Mouse (Mus musculus) kidney, embryonic 15.5 days (tissue): ENCODE measurements around the gene Pnpla7. TPM values are rescaled to one million over a fixed set of nuclear protein-coding genes. Genes with fewer than 3 reads are reported as not detected.
"Not testable (repeated sequence)": the region's sequence is repeated elsewhere in the genome, so short reads cannot be mapped to it uniquely, and the experiment has no call there.

Experiments used
- ATAC-seq: fragments of 200-750 bp; cut with Nextera tagmentation; replicated peaks from 2 replicates; pipeline ENCODE4 v1.8.0; 2017; ENCODE audit warnings: moderate TSS enrichment; ENCODE audit not compliant: low FRiP score
- H3K27ac ChIP-seq: fragments of 300-500 bp; sonication (generic); 2 replicates; pipeline ENCODE4 v1.5.1; 2015; ENCODE audit warnings: mild to moderate bottlenecking, inconsistent platforms
- H3K27me3 ChIP-seq: fragments of 300-500 bp; sonication (generic); 2 replicates; pipeline ENCODE4 v1.6.1; 2015; ENCODE audit warnings: inconsistent platforms
- H3K36me3 ChIP-seq: fragments of 300-500 bp; sonication (generic); 2 replicates; pipeline ENCODE4 v1.6.1; 2015; ENCODE audit warnings: inconsistent platforms
- H3K4me1 ChIP-seq: fragments of 300-500 bp; sonication (generic); 2 replicates; pipeline ENCODE4 v1.6.1; 2015; ENCODE audit warnings: inconsistent platforms
- H3K4me2 ChIP-seq: fragments of 300-500 bp; sonication (generic); 2 replicates; pipeline ENCODE4 v1.6.1; 2015; ENCODE audit warnings: moderate library complexity, mild to moderate bottlenecking, inconsistent platforms
- H3K4me3 ChIP-seq: fragments of 300-500 bp; sonication (generic); replicated peaks from 2 replicates; pipeline ENCODE4 v1.5.1; 2015; ENCODE audit warnings: mild to moderate bottlenecking, inconsistent platforms
- H3K9ac ChIP-seq: fragments of 300-500 bp; sonication (generic); 2 replicates; pipeline ENCODE4 v1.6.1; 2015; ENCODE audit warnings: mild to moderate bottlenecking, inconsistent platforms
- H3K9me3 ChIP-seq: fragments of 300-500 bp; sonication (generic); replicated peaks from 2 replicates; pipeline ENCODE4 v1.6.1; 2016; ENCODE audit warnings: inconsistent platforms
- WGBS: fragments of 180-500 bp; shearing (Covaris S2); methylation state at CpG from one replicate; pipeline ENCODE4 v1.1.7; 2015; ENCODE audit warnings: mixed read lengths; 5-methylcytosine and 5-hydroxymethylcytosine counted together
- polyA plus RNA-seq: library from polyadenylated mRNA; unstranded; fragments of >200 nt; fragmentation: Nextera tagmentation; extraction: Ambion mirVana; gene quantifications from 2 replicates; pipeline ENCODE4 v1.2.1, GENCODE M21; 2015

Pnpla7 gene
- 6.7 and 9.0 TPM in 2 replicates for polyA plus RNA-seq

DNA sequence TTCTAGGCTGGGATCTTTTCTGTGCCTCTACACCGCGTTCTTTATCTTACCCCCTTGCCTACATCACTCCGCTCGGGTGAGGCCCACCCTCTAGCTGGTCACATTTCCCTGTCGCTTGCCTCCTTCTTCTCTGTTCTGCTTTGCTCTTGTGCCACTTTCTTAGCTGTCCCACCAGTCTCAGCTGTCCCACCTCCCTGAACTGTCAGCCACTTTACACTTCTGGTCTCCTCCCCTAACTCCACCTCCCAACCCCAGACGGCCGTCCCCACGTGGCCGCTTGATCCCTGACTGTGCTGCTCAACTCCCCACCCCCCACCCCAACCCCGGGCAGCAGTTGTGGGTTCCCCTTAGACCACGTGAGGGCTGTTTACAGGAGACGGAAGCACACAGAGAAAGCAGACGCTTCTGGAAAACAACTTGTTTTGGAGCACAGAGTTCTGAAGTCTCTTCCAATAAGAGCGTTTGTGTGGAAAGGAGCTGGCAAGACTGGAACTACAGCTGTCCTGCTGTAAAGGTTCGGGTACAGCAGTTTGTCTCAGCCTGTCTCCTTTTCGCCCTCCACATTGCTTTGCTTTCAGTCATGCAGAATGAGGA lies at the start of gene Pnpla7:
Gene Pnpla7, plus strand, starts transcription at position 330 of the 594 bp plus-strand sequence.
- H3K4me3 ChIP-seq, result peak within 1 kb of the TSS; percentile 64
- under 1% methylated on average over 16 of the region's 16 CpGs for WGBS
- peak within 1 kb of the TSS; percentile 78 for H3K9ac ChIP-seq
- H3K36me3 ChIP-seq, result peaks cover 27% of the 10 kb centered on the region
- H3K4me1 ChIP-seq, result peaks cover 17% of the 10 kb centered on the region
- no peaks in the 10 kb centered on the region for H3K9me3 ChIP-seq
- no peaks in the 10 kb centered on the region for H3K27me3 ChIP-seq
- ATAC-seq, result peak; percentile 83
- peak within 1 kb of the TSS; percentile 97 for H3K27ac ChIP-seq
- H3K4me2 ChIP-seq, result peak within 1 kb of the TSS; percentile 96

DNA sequence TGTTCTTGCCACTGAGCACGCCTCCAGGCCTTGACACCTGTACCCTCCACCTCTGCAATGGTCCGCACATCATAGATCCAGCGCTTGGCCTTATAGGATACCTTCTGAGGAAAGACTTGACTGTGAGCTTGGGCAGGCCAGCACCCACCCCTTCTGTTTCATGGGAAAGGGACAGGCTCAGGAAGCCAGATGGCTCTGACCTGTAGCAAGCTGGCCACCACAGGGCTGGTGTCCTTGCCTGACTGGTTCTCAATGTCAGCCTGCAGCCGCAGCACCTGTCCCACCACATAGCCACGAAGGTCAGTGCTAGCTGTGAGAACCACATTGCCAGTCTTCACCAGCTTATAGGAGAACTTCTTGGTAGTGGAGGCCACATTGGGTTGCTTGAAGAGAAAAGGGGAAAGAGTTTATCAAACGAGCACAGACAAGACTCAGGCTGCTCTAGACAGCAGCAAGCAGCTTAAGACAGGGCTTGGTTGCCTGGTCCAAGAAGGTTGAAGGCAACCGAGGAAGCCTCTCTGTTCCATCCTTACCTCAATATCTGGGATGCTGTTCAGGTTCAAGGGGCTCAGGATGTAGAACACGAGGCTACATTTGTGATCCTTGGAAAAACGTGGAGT lies 49.4 kb upstream of the Pnpla7 start:
- H3K27ac ChIP-seq, result no peak overlapping the region
- no peak overlapping the region for H3K4me3 ChIP-seq
- no peak for ATAC-seq
- H3K4me1 ChIP-seq, result peaks cover 15% of the 10 kb centered on the region
- no peak overlapping the region for H3K4me2 ChIP-seq
- H3K36me3 ChIP-seq, result peaks cover 5% of the 10 kb centered on the region; the same call in 1 of the 2 replicates
- WGBS, result 87% methylated on average over 9 of the region's 9 CpGs
- H3K9me3 ChIP-seq, result no peaks in the 10 kb centered on the region
- H3K9ac ChIP-seq, result no peak overlapping the region
- H3K27me3 ChIP-seq, result no peaks in the 10 kb centered on the region

DNA sequence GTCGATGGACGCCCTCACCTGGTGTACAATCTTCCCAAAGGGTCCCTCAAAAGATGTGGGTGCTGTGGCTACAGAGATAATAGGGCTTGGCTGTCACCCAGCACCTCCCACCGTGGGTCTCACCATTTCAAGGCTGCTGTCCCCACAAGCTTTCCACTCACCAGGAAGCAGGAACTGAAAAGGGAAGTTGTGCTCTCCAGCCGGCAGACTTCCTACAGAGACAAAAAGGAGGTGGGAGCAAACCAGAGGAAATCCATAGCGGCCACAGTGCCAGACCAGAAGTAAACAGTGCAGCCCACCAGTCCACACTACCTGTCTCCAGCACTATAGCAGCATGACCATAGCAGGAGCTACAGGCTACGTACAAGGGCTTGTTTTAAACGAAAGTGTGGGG lies 48.9 kb upstream of the Pnpla7 start:
- no peaks in the 10 kb centered on the region for H3K27me3 ChIP-seq
- peaks cover 5% of the 10 kb centered on the region; the same call in 1 of the 2 replicates for H3K36me3 ChIP-seq
- WGBS, result 69% methylated on average over 7 of the region's 7 CpGs
- no peak overlapping the region for H3K9ac ChIP-seq
- peaks cover 15% of the 10 kb centered on the region for H3K4me1 ChIP-seq
- no peak overlapping the region for H3K4me3 ChIP-seq
- H3K27ac ChIP-seq, result 0 out of 2 replicates have a peak overlapping the region, but pooled peaks have one; percentile 2
- no peaks in the 10 kb centered on the region for H3K9me3 ChIP-seq
- H3K4me2 ChIP-seq, result no peak overlapping the region
- ATAC-seq, result no peak

DNA sequence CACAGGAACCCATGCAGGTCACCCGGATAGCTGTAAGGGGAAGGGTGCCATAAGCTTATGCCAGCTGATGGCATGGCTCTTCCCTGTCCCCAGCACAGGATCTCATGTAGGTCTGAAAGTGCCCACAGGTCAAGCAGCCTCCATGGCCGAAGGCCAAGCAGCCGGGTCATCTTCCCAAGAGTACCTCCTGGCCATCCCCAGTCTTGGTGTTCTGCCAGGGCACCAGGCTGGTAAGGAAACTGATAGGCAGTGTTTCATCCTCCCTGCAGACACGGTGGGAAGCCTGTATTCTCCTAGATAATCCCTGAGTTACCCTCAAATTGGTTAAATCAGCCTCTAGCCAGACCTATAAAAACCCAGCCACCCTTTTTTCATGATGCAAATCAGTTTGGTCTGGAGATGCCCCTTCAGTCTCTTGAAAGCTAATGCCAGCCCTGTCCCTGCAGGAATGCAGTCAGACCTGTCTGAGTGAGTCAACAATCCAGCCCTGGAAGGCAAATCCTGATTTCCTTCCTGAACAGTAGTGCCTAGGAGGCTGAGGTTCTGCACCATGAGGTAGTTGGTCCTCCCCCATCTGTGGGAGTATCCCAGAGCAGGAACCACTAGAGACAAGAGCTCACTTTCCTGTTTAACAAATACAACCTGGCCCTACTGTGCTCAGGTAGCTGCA lies 47.9 kb upstream of the Pnpla7 start:
- H3K27ac ChIP-seq, result peak overlapping the region; percentile 83
- no peaks in the 10 kb centered on the region for H3K27me3 ChIP-seq
- no peak overlapping the region for H3K4me2 ChIP-seq
- no peaks in the 10 kb centered on the region for H3K9me3 ChIP-seq
- WGBS, result 65% methylated on average over 4 of the region's 4 CpGs
- H3K4me1 ChIP-seq, result peaks cover 15% of the 10 kb centered on the region
- H3K36me3 ChIP-seq, result peaks cover 5% of the 10 kb centered on the region; the same call in 1 of the 2 replicates
- no peak overlapping the region for H3K9ac ChIP-seq
- no peak overlapping the region for H3K4me3 ChIP-seq
- ATAC-seq, result peak; percentile 88

DNA sequence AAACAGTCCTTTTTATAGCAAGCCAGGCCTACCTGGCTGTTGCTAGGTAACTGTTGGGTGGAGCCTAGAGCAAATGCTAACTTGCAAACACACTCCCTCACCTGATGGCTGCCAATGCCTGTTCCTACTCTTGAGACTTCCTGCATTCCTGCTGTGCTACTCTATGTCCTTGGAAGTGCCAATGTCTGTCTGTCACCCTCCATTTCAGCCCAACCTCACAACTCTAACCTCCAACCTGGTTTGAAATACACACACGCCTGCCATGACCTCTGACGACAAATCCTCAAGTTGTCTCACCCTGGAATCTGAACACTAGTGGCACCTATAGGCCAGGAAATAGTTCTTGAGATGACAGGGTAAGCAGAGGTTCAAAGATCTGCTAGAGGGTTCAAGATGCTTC lies 46.7 kb upstream of the Pnpla7 start:
- H3K4me2 ChIP-seq, result no peak overlapping the region
- H3K27ac ChIP-seq, result peak overlapping the region; percentile 83

DNA sequence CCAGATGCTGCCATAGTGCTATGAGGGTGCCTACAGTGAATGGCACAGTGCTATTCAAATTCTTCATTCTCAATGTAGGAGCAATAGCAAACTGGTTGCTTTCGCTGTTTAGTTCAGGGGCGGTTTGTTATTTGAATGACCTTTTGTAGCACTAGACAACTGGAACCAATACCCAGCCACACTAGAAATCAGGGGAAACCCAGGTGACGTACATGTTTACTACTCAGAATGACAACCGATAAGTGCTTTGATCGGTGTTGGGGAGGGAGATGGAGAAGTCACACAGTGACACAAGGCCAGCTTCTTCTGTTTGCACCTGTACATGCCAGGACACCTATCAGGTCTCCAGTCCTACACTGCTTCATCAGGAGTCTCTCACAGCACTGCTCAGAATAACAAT lies 46.2 kb upstream of the Pnpla7 start:
- no peak overlapping the region for H3K4me2 ChIP-seq
- H3K9ac ChIP-seq, result no peak overlapping the region
- no peaks in the 10 kb centered on the region for H3K9me3 ChIP-seq
- peaks cover 5% of the 10 kb centered on the region; the same call in 1 of the 2 replicates for H3K36me3 ChIP-seq
- ATAC-seq, result no peak
- H3K27me3 ChIP-seq, result no peaks in the 10 kb centered on the region
- WGBS, result 94% methylated on average over 5 of the region's 5 CpGs
- H3K27ac ChIP-seq, result peak overlapping the region; percentile 83; the same call in 1 of the 2 replicates
- H3K4me3 ChIP-seq, result no peak overlapping the region
- peaks cover 29% of the 10 kb centered on the region for H3K4me1 ChIP-seq

More for the DNA sequence above, 46.7 kb upstream of the Pnpla7 start:
- H3K4me1 ChIP-seq, result peaks cover 24% of the 10 kb centered on the region
- peaks cover 5% of the 10 kb centered on the region; the same call in 1 of the 2 replicates for H3K36me3 ChIP-seq
- no peaks in the 10 kb centered on the region for H3K27me3 ChIP-seq
- no peaks in the 10 kb centered on the region for H3K9me3 ChIP-seq
- H3K4me3 ChIP-seq, result no peak overlapping the region
- no peak for ATAC-seq
- no peak overlapping the region for H3K9ac ChIP-seq
- 56% methylated on average over 2 of the region's 2 CpGs for WGBS

DNA sequence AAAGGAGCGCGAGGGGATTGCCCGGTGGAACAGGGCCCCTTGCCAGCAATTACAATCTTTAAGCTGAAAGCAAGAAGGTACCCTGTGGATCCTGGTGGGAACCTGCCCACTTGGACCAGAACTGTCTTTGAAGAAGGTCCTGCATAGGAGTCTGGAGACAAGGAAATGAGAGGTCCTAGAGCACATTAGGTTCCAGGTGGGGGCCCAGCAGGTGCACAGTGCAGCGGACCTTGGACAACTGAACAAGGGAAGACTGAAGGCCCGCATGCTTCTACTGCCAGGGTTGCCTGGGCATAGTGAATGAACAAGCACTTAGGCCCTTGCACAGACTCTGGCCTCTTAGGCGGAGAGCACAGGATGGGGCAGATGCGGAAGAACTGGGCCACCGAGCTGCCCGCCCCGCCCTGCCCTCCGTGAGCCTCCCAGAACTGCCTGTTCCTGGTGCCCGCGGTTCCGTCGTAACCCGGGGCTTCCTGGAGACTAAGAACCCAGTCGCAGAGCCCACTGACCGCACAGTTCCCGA lies 41.3 kb upstream of the Pnpla7 start:
- Histone ChIP-seq H3K9me3 (no peaks in the 10 kb centered on the region), H3K27me3 (0 out of 2 replicates have a peak, but pooled peaks cover 3% of the 10 kb centered on the region), H3K4me3 (peak overlapping the region; percentile 76), H3K36me3 (no peaks in the 10 kb centered on the region), H3K27ac (peak overlapping the region; percentile 89), H3K4me1 (peaks cover 23% of the 10 kb centered on the region), H3K4me2 (peak overlapping the region; percentile 98), H3K9ac (peak overlapping the region; percentile 73)
- peak; percentile 75 for ATAC-seq
- WGBS, result 4% methylated on average over 15 of the region's 19 CpGs

DNA sequence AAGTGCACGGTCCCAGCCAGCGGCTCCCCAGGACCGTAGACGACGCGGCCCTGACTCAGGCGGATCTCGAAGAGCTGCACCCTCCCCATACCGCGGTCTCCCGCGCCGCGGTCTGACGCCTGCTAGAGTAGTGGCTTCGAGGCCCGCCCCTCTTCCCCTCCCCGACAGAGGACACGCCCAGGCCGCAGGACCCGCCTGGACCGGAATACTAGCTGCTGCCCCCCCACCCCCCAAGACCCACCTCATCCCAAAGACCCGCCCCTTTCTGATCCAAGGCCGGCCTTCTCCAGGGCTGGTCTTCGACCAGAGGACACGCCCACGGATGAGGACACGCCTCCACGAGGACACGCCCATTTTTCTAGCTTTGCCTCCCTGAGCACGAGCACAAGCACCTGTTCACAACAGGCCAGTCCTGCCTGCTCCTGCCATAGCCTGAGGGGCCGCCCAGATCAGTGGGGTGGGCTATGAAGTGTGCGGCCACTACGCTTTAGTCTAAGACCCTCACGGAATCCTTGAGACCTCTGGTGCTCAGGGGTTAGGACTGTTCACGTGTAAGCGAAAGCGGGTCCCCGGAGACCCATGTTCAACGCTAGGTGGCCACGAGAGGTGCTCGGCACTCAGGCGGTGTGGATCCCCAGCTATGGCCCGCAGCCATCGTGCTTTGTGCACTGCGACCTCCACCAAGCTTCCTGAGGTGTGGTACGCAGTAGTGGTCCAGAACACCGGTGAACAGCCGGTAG lies 40.6 kb upstream of the Pnpla7 start, which contains the start of gene Arrdc1:
Gene Arrdc1, minus strand, starts transcription at position 196 of the 740 bp plus-strand sequence.
- peak within 1 kb of the TSS; percentile 89 for H3K27ac ChIP-seq
- no peaks in the 10 kb centered on the region for H3K36me3 ChIP-seq
- WGBS, result under 1% methylated on average over 49 of the region's 49 CpGs
- peak within 1 kb of the TSS; percentile 98 for H3K4me2 ChIP-seq
- peak; percentile 96 for ATAC-seq
- 0 out of 2 replicates have a peak, but pooled peaks cover 3% of the 10 kb centered on the region for H3K27me3 ChIP-seq
- peak within 1 kb of the TSS; percentile 76 for H3K4me3 ChIP-seq
- no peaks in the 10 kb centered on the region for H3K9me3 ChIP-seq
- H3K9ac ChIP-seq, result peak within 1 kb of the TSS; percentile 73
- peaks cover 23% of the 10 kb centered on the region for H3K4me1 ChIP-seq

DNA sequence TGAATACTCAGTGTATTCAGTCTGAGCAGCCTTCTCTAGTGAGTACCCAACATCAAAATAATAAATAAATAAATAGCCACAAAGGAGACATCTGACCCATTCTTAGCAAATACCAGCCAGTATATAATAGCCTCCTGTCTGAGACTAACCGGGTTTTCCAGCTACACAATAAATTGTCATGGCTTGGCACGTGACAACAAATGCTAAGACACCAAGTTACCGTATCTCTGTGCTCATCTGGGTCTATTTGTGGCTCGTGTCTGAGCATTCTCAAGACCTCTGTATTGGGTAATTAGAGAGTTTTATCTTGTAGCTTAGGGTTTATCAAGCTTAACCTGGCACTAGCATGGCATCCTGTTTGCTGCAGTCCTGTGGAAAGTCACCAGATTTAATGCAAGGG lies 33.7 kb upstream of the Pnpla7 start:
- 69% methylated on average over 4 of the region's 4 CpGs for WGBS
- Histone ChIP-seq H3K36me3 (no peaks in the 10 kb centered on the region), H3K9me3 (no peaks in the 10 kb centered on the region)

DNA sequence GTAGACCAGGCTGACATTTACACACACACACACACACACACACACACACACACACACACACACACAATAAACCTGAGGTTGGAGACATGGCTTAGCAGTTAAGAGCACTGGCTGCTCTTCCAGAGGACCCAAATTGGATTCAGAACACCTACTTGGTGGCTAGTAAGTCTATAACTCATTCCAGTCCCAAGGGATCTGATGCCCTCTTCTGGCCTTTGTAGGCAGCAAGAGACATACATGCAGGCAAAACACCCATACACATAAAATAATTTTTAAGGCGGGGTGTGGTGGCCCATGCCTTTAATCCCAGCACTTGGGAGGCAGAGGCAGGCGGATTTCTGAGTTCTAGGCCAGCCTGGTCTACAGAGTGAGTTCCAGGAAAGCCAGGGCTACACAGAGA lies 31.5 kb upstream of the Pnpla7 start:
- H3K4me3 ChIP-seq, H3K27me3 ChIP-seq, H3K9me3 ChIP-seq, H3K36me3 ChIP-seq, H3K4me1 ChIP-seq, H3K27ac ChIP-seq, H3K9ac ChIP-seq, ATAC-seq, H3K4me2 ChIP-seq: not testable (repeated sequence)
- 52% methylated on average over 2 of the region's 2 CpGs for WGBS

More for the DNA sequence above, 33.7 kb upstream of the Pnpla7 start:
- H3K4me3 ChIP-seq, result no peak overlapping the region
- H3K4me2 ChIP-seq, result no peak overlapping the region
- 0 out of 2 replicates have a peak, but pooled peaks cover under 1% of the 10 kb centered on the region for H3K27me3 ChIP-seq
- H3K27ac ChIP-seq, result no peak overlapping the region
- ATAC-seq, result no peak
- H3K9ac ChIP-seq, result no peak overlapping the region
- no peaks in the 10 kb centered on the region for H3K4me1 ChIP-seq

DNA sequence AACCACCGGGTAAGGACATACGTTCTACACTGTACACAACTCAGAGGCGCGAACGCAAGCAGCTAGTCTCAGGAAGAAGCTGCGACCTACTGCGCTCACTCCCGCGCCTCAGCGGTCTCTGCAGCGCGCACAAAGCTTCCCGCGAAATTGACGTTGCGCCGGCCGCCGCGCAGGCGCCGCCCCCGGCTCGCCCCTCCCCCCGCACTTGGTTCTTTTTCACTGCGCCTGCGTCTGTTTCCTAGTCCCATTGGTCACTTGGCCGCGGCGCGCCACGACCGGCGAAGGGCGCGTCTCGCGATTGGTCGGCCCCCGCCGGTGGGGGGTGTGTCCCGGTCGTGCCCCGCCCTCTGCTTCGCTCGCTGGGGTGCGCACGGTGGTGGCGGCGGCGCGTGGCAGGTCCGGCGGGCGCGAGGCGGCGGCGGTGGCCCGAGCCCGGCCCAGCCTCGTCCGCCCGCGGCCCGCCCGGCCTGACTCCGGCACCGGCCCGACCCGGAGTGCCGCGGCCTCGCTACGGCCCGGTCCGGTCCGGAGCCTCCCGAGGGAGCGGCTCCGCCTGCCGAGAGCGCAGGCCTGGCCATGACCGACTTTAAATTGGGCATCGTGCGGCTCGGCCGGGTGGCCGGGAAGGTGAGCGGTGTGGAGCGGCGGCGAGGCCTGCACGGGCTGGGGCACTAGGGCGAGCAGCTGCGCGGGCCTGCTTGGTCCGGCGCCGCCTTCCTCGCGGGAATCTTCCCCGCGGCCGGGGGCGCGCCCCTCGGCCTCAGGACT lies 26.2 kb upstream of the Pnpla7 start, which contains the start of gene Zmynd19:
Gene Zmynd19, plus strand, starts transcription at position 372 of the 768 bp plus-strand sequence.
- Histone ChIP-seq H3K36me3 (peaks cover 30% of the 10 kb centered on the region), H3K4me1 (peaks cover 16% of the 10 kb centered on the region), H3K9ac (peak within 1 kb of the TSS; percentile 80), H3K27me3 (no peaks in the 10 kb centered on the region), H3K9me3 (no peaks in the 10 kb centered on the region), H3K27ac (peak within 1 kb of the TSS; percentile 78), H3K4me3 (peak within 1 kb of the TSS; percentile 69), H3K4me2 (peak within 1 kb of the TSS; percentile 78)
- under 1% methylated on average over 99 of the region's 108 CpGs for WGBS
- ATAC-seq, result peak; percentile 99
